Mouse (Mus musculus): ENCODE measurements around the gene Inf2. TPM values are rescaled to one million over a fixed set of nuclear protein-coding genes. Genes with fewer than 3 reads are reported as not detected.

The Inf2 gene
- total and polyA plus RNA-seq, 2 experiments from 2014 or later, result 1.4 to 5.9 TPM

DNA sequence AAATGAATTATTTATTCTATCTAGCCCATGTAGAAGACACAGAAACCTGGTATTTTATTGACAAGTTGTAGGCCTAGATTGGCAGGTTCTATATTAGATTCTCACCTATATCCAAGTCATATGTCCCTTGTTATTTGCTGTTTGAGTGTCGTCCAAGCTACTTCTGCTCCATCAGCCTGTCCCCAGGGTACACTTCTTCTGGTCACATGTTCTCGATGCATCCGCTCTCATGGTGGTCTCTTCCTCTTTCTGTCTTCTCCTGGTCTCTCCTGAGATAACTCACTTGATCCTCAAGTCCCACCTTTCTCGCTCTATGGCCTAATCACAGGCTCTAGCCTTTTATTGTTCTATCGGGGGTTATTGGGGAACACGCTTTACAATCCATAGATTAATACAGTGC lies 25.6 kb upstream of the Inf2 start:
- ATAC-seq, result no peak
- TF ChIP-seq CTCF (IDR thresholded peaks at IDR 0.05; ENCODE audit: low read depth), result no peak

DNA sequence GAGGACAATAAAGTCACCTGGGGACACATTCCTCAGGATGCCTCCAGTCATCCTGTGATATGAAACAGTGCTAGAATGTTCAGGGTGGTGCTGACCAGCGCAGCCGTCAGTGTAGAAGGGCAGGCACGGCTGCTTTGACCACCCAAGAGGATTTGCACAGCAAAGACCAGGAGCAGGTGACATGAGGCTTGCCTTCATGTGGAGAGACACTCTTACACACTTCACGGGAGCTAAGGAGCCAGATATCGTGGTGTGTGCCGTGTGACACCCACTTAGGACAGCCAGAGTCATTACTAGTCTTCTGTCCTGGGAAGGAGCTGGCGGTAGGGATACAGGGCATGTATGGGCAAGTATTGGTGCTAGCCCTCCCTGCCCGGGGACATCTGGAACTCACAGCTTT lies 18.4 kb upstream of the Inf2 start:
- DNase-seq (ENCODE audit: low spot score) (no peak), ATAC-seq (no peak)
- Histone ChIP-seq H3K27me3 (ENCODE audit: insufficient read depth, low read length) (no peaks in the 10 kb centered on the region), H3K27ac (no peak overlapping the region), H3K4me3 (ENCODE audit: low read length) (no peak overlapping the region), H3K4me1 (ENCODE audit: insufficient read depth, low read length) (no peaks in the 10 kb centered on the region), H3K36me3 (ENCODE audit: insufficient read depth, low read length) (no peaks in the 10 kb centered on the region), H3K4me2 (ENCODE audit: low read depth, low read length) (no peak overlapping the region), H3K9ac (replicated peaks; ENCODE audit: low read length) (no peak overlapping the region), H3K9me3 (ENCODE audit: low read length) (no peaks in the 10 kb centered on the region)
- 95% methylated on average over 8 of the region's 8 CpGs for whole genome bisulfite sequencing
- TF ChIP-seq CTCF (IDR thresholded peaks at IDR 0.05; ENCODE audit: low read depth), result no peak

More for the DNA sequence above, 25.6 kb upstream of the Inf2 start:
- Histone ChIP-seq H3K9me3 (ENCODE audit: low read length) (no peaks in the 10 kb centered on the region), H3K4me3 (ENCODE audit: low read length) (no peak overlapping the region), H3K4me2 (ENCODE audit: low read depth, low read length) (no peak overlapping the region), H3K36me3 (ENCODE audit: insufficient read depth, low read length) (no peaks in the 10 kb centered on the region), H3K27me3 (ENCODE audit: insufficient read depth, low read length) (no peaks in the 10 kb centered on the region), H3K9ac (replicated peaks; ENCODE audit: low read length) (no peak overlapping the region), H3K4me1 (ENCODE audit: insufficient read depth, low read length) (no peaks in the 10 kb centered on the region), H3K27ac (no peak overlapping the region)
- 92% methylated on average over 6 of the region's 6 CpGs for WGBS
- DNase-seq (ENCODE audit: low spot score), result no peak

DNA sequence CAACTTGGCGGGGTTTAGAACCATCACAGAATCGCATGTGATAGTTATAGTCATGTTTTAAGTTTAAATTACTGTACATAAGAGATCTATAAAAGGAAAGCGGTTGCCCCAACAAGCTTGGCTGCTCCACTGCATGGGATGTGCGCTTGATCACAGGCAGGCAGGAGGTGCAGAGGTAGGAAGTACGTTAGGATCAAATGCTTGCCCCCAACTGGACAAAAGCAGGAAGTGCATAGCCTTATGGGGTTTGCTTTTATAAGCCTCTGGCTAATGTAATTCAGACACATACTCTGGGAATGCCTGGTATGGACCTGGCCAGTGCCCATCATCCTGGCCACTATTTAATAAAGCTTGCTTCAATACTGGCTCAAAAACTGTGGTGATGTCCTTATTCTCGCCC lies 17.5 kb upstream of the Inf2 start:
- no peak overlapping the region for H3K9ac ChIP-seq (replicated peaks; ENCODE audit: low read length)
- no peaks in the 10 kb centered on the region for H3K27me3 ChIP-seq (ENCODE audit: insufficient read depth, low read length)
- ATAC-seq, result no peak
- H3K27ac ChIP-seq, result no peak overlapping the region
- H3K4me3 ChIP-seq (ENCODE audit: low read length), result no peak overlapping the region
- WGBS, result 71% methylated on average over 6 of the region's 6 CpGs
- TF ChIP-seq CTCF (IDR thresholded peaks at IDR 0.05; ENCODE audit: low read depth), result peak; percentile 43; the same call in 1 of the 2 replicates
- no peaks in the 10 kb centered on the region for H3K9me3 ChIP-seq (ENCODE audit: low read length)
- H3K4me2 ChIP-seq (ENCODE audit: low read depth, low read length), result no peak overlapping the region
- DNase-seq (ENCODE audit: low spot score), result no peak
- H3K36me3 ChIP-seq (ENCODE audit: insufficient read depth, low read length), result no peaks in the 10 kb centered on the region
- no peaks in the 10 kb centered on the region for H3K4me1 ChIP-seq (ENCODE audit: insufficient read depth, low read length)

DNA sequence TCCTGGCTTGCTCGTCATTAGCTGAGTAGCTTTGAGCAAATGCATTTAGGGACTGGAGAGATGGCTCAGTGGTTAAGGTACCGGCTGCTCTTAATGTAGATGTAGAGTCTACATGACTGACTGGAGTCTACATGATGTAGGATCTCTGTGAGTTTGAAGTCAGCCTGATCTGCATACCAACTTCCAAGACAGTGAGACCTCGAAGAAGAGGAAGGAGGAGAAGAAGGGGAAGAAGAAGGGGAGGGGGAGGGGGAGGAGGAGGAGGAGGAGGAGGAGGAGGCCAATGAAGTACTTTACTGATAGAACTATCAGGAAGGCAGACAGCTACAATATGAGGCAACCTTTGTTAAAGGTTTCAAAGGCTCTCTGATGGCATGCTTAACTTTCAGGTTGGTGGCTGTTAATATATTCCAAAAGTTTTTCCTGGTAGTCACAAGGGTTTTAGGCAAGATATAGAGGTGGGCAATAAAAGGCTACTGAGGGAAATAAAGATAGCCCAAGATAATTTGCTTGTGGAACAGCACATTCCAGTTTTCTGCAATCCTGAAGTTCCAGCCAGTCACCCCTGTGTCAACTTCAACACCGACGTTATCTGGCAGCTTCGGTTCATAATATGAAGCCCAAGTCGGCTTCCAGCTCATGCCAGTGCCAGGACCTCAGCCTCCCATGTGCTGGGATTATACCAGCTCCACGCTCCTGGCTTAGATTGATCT lies 13.2 kb upstream of the Inf2 start:
- Histone ChIP-seq H3K4me1 (ENCODE audit: insufficient read depth, low read length) (no peaks in the 10 kb centered on the region), H3K9ac (replicated peaks; ENCODE audit: low read length) (no peak overlapping the region), H3K27ac (no peak overlapping the region), H3K4me2 (ENCODE audit: low read depth, low read length) (no peak overlapping the region), H3K27me3 (ENCODE audit: insufficient read depth, low read length) (no peaks in the 10 kb centered on the region), H3K9me3 (ENCODE audit: low read length) (no peaks in the 10 kb centered on the region), H3K36me3 (ENCODE audit: insufficient read depth, low read length) (no peaks in the 10 kb centered on the region), H3K4me3 (ENCODE audit: low read length) (no peak overlapping the region)
- TF ChIP-seq CTCF (IDR thresholded peaks at IDR 0.05; ENCODE audit: low read depth), result no peak
- no peak for DNase-seq (ENCODE audit: low spot score)
- no peak for ATAC-seq
- 83% methylated on average over 8 of the region's 8 CpGs for WGBS

DNA sequence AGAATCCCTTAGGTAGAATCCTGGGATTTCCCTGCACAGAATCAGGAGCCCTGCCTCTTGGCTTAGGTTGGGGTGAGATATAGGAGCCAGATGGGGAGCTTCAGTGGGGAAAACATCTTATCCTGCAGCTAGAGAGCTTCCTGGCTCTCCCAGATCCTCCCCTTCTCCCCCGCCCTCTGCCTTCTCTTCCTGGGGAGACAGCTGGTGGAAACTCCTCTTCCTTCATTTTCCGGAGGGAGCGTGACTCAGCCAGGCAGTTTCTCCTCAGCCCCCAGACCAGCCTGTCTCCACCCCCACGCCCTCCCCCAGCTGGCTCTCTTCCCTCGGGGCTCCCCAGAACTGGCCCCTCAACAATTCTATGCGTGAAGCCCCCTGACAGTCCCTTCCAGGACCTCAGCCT lies 12.2 kb upstream of the Inf2 start:
- H3K9me3 ChIP-seq (ENCODE audit: low read length), result no peaks in the 10 kb centered on the region
- no peak overlapping the region for H3K9ac ChIP-seq (replicated peaks; ENCODE audit: low read length)
- no peaks in the 10 kb centered on the region for H3K4me1 ChIP-seq (ENCODE audit: insufficient read depth, low read length)
- no peak overlapping the region for H3K4me2 ChIP-seq (ENCODE audit: low read depth, low read length)
- H3K36me3 ChIP-seq (ENCODE audit: insufficient read depth, low read length), result no peaks in the 10 kb centered on the region
- H3K27ac ChIP-seq, result no peak overlapping the region
- no peak overlapping the region for H3K4me3 ChIP-seq (ENCODE audit: low read length)
- no peaks in the 10 kb centered on the region for H3K27me3 ChIP-seq (ENCODE audit: insufficient read depth, low read length)
- DNase-seq (ENCODE audit: low spot score) (no peak), ATAC-seq (no peak)
- 23% methylated on average over 6 of the region's 6 CpGs for WGBS
- no peak for TF ChIP-seq CTCF (IDR thresholded peaks at IDR 0.05; ENCODE audit: low read depth)

DNA sequence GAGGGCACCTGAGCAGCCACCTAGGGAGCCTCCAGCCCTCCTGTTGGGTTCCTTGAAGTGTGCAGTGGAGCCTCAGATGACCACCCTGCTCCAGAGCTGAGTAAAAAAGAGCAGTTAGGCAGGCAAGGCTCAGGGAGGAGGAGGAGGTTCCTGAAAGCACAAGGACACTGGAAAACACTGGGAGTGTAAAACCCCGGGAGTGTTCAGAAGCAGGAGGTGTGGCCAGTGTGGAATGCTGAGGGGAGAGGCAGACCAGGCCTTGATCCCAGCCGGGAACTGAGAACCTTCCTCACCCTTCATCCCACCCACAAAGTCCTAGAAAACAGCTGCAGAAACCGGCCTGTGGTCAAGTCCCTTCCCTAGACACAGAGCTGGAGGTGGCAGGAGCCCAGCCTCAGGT lies 11.8 kb upstream of the Inf2 start:
- no peaks in the 10 kb centered on the region for H3K4me1 ChIP-seq (ENCODE audit: insufficient read depth, low read length)
- no peaks in the 10 kb centered on the region for H3K9me3 ChIP-seq (ENCODE audit: low read length)
- no peaks in the 10 kb centered on the region for H3K36me3 ChIP-seq (ENCODE audit: insufficient read depth, low read length)
- ATAC-seq, result 0 out of 2 replicates have a peak, but pooled peaks have one; percentile 10
- no peak for TF ChIP-seq CTCF (IDR thresholded peaks at IDR 0.05; ENCODE audit: low read depth)
- no peak overlapping the region for H3K27ac ChIP-seq
- WGBS, result 12% methylated on average over 3 of the region's 3 CpGs
- DNase-seq (ENCODE audit: low spot score), result no peak
- H3K4me2 ChIP-seq (ENCODE audit: low read depth, low read length), result no peak overlapping the region
- H3K9ac ChIP-seq (replicated peaks; ENCODE audit: low read length), result no peak overlapping the region
- no peak overlapping the region for H3K4me3 ChIP-seq (ENCODE audit: low read length)
- H3K27me3 ChIP-seq (ENCODE audit: insufficient read depth, low read length), result no peaks in the 10 kb centered on the region

DNA sequence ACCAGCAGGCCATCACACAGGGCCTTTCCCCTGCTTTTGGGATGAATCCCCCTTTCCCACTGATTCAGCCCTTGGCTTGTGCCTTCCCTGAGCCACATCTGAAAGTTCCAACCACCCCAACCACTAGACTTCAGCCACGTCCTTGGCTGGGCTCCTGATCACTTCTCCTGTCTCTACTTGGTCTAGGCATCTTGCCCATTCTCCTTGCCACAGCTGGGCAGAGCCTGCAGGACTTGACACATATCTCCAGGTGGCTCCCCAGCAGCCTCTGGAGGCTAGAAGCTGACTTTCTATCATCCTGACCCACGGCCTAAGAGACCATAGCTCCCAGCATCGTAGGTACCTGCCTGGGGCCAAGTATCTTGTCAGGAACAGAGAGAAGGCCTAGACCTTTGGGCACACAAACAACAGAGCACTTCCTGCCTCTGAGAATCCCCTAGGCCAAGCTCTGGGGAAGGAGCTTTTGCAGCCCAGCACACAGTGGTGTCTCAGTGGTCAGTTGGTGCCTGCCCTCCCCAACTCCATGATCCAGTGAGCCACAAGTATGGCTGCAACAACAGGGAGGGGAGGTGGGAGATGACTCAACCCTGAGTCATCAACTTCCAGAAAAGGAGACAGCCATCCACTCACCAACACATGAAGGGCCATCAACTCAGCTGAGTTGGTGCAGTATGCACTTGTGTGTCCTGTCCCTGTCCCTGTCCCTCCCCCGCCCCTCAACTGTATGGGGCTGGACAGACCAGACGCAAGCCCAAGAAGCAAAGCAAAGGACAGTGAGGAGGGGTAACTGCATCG lies 10.1 kb upstream of the Inf2 start:
- Histone ChIP-seq H3K4me2 (ENCODE audit: low read depth, low read length) (no peak overlapping the region), H3K9me3 (ENCODE audit: low read length) (no peaks in the 10 kb centered on the region), H3K4me1 (ENCODE audit: insufficient read depth, low read length) (no peaks in the 10 kb centered on the region), H3K27ac (no peak overlapping the region), H3K9ac (replicated peaks; ENCODE audit: low read length) (no peak overlapping the region), H3K27me3 (ENCODE audit: insufficient read depth, low read length) (no peaks in the 10 kb centered on the region), H3K36me3 (ENCODE audit: insufficient read depth, low read length) (no peaks in the 10 kb centered on the region), H3K4me3 (ENCODE audit: low read length) (no peak overlapping the region)
- 58% methylated on average over 6 of the region's 6 CpGs for WGBS
- no peak for TF ChIP-seq CTCF (IDR thresholded peaks at IDR 0.05; ENCODE audit: low read depth)
- no peak for DNase-seq (ENCODE audit: low spot score)
- ATAC-seq, result no peak
